Mouse (Mus musculus) layer of hippocampus, postnatal 25 days (tissue): ENCODE data around the gene Coq8b. TPM values are rescaled to one million over a fixed set of nuclear protein-coding genes. Genes with fewer than 3 reads are reported as not detected.

ENCODE experiments used
- DNase-seq, 2 experiments: peaks; one replicate each; pipeline ENCODE4 v3.0.0; 2022; ENCODE audit warnings: mixed read lengths in 2 of 2, low spot score in 1 of 2; ENCODE audit errors: extremely low spot score in 1 of 2
- microRNA-seq, 2 experiments: library from miRNA; unstranded; fragments of <30 nt; microRNA quantifications; one replicate each; pipeline ENCODE4 v1.2.0; 2021
- total RNA-seq, 2 experiments: library from RNA; stranded (reverse); gene quantifications; 2 replicates each; pipeline ENCODE4 v1.2.3; 2021

Gene Coq8b
- total RNA-seq, 2 experiments from 2014 or later = 33.8 to 36.0 TPM

DNA sequence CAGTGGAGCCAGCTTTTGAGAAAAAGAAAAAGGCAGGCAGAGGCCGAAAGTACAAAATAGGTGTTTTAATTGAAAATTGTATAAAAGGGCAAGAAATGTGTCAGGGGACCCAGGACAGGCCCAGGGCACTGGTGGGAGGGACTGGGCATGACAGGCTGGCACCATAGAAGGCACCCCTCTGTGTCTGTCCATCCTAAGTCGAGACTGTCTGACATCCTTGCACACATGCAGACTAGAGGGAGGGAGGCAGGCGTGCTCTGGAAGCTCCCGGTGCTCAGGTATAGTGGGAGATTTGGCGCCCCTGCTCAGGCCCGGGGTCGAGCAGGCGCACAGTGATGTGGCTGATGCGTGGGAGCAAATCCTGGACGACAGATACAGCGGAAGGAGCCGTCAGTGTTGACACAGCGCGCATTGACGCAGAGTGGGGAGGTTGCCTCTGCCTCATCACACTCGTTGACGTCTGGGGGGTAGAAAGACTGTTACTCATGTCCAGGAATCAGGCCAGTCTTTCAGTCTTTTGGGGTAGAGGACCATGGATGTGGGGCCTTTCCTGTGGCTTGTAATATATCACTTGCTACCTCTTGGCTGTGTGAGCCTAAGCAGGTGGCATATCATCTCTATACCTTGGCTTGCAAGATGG lies 72.4 kb downstream of the Coq8b start:
- no peak for DNase-seq

DNA sequence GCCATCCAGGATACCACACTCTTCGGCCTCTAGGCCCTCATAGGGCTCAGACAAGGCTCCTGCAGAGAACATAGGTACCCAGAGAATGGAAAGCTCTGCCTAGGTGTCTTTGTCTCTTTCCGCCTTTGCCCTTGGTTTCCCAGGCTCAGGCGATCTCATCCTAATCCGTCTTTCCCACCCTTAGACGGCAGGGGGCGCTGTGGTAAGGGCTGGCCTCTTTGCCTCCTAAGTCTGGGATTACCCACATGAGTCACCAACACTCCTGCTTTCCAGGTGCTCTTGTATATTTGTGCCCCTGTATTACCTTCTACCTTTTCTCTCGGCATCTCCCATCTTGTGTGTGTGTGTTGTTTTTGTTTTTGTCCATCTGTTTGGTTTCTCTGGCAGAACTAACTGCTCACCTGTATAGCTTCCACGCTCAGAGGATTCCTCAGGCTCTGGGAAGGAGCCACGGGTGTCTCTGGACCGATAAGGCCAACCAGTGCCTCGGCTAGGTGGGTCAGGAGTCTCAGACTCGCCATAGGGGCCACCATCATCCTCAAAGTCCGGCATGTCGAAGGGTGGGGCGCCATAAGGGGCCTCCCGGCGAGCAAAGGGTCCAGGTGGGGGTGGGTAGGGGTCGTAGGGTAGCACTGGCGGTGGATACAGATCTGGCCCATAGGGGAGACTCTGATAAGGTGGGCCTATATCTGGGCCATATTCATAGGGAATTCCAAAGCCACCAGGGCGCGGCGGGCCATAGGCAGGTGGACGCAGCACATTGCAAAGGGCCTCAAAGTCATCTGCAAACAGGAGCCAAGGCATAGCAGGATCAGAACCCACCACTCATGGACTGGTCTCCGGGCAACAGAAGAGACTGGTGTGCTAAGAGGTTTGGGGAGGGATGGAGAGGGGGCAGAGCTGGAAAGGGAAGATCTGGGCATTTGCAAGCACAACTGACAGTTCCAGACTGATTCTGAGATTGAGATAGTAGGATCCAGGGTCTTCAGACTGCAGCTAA lies 73.6 kb downstream of the Coq8b start:
- peak in 1 of 2 experiments; percentile 59 for DNase-seq

DNA sequence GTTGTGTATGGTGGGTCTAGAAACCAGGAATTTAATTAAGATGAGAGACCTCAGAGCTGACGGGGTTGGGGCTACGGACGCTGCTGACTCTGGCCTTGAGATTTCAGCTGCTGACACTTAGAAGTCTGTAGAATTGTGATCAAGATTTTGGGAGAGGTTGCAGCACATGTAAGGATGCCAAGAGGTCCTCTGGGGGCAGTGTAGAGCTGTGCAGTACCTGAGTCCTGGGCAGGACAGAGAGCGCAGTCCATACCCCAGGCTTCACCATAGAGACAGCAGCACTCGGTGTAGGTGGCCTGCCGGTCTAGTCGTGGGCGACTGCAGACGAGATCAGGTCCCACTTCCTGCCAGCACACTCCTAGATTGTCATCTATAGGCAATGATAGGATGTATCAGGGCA lies 74.7 kb downstream of the Coq8b start:
- DNase-seq = no peak

Small RNA genes within 50 kb of the gene (microRNA-seq; reads per million reads assigned to microRNA genes)
- 0 to 0.20 reads per million in 2 experiments for gene Mir1191

Other genes with a start within 250 kb of the Coq8b start
- not detected for gene Cyp2a12, start 203.9 kb upstream of the Coq8b start, total RNA-seq
- gene Cyp2f2, start 113.1 kb upstream of the Coq8b start, total RNA-seq = under 1 TPM in 1 of 2 experiments, not detected in 1; 0.20 TPM
- not detected for gene Cyp2t4, start 79.3 kb upstream of the Coq8b start, total RNA-seq
- 10 to 100 TPM; 91.6 to 99.5 TPM for gene Egln2, start 66.2 kb upstream of the Coq8b start, total RNA-seq
- gene Rab4b, start 54.1 kb upstream of the Coq8b start, total RNA-seq = 10 to 100 TPM; 89.6 to 92.5 TPM
- gene Gm21983, start 51.9 kb upstream of the Coq8b start, total RNA-seq = not detected
- gene Mia, start 51.9 kb upstream of the Coq8b start, total RNA-seq = 1 to 10 TPM; 2.3 to 2.4 TPM
- 10 to 100 TPM; 22.4 to 25.9 TPM for gene BC024978, start 37.2 kb upstream of the Coq8b start, total RNA-seq
- gene Snrpa, start 36.8 kb upstream of the Coq8b start, total RNA-seq = 10 to 100 TPM; 83.1 to 89.2 TPM
- gene Itpkc, start 4.4 kb upstream of the Coq8b start, total RNA-seq = 1 to 10 TPM; 7.2 to 8.3 TPM
- gene Numbl, start 25.4 kb downstream of the Coq8b start, total RNA-seq = 100 to 1,000 TPM; 147 to 149 TPM
- gene Ltbp4, start 104.7 kb downstream of the Coq8b start, total RNA-seq = 10 to 100 TPM; 47.2 to 61.7 TPM
- gene Shkbp1, start 123.0 kb downstream of the Coq8b start, total RNA-seq = 10 to 100 TPM; 19.7 to 30.4 TPM
- not detected for gene Gm20479, start 124.4 kb downstream of the Coq8b start, total RNA-seq
- 100 to 1,000 TPM; 121 to 142 TPM for gene Sptbn4, start 214.7 kb downstream of the Coq8b start, total RNA-seq
- gene Blvrb, start 215.0 kb downstream of the Coq8b start, total RNA-seq = 10 to 100 TPM; 16.1 to 22.6 TPM
- 1 to 10 TPM; 3.3 to 3.9 TPM for gene Sertad3, start 240.7 kb downstream of the Coq8b start, total RNA-seq